Mouse (Mus musculus) Patski (cell line): ENCODE measurements at regions not wholly inside any gene's neighbourhood (a gene's known extent, or its start where the extent isn't known, plus 50 kb on each side); places are given as distances from the start of the nearest gene placed in this dataset.

Source experiments
- ATAC-seq: fragments of 100-300 bp; one replicate; pipeline ENCODE4 v1.8.0; 2021
- CTCF ChIA-PET: fragments of 350-600 bp; sonication (Branson Sonifier 250); formaldehyde crosslinking; loops from one replicate; lab custom pipeline; 2022; ENCODE audit warnings: inconsistent platforms; lab: Charles Lee
- POLR2A ChIA-PET: fragments of 350-600 bp; sonication (Branson Sonifier 250); formaldehyde crosslinking; loops from one replicate; lab custom pipeline; 2022; ENCODE audit warnings: antibody characterized with exemption, inconsistent platforms; lab: Charles Lee
- DNase-seq: peaks from one replicate; pipeline ENCODE4 v3.0.0-alpha.2; 2011; ENCODE audit warnings: low read depth, low spot score
- H3K27me3 ChIP-seq: fragments of 371-371 bp; one replicate; pipeline ENCODE4 v1.5.1; 2021
- CTCF ChIP-seq: fragments of 100-300 bp; IDR thresholded peaks from one replicate; pipeline ENCODE4 v1.5.1; 2021
- in situ Hi-C: fragments of 300-500 bp; cut with MboI; formaldehyde crosslinking; loops from 3 replicates; pipeline ENCODE4 v1.11.1; 2018; ENCODE audit warnings: low pct_unique_long_range_greater_than_20kb, mixed read lengths

- ATAC-seq (peak; percentile 64), DNase-seq (no peak)
- ChIA-PET CTCF (no interaction called here), POLR2A (no interaction called here)
- no peaks in the 10 kb centered on the region for H3K27me3 ChIP-seq
- TF ChIP-seq CTCF, result no peak
- in situ Hi-C loops, result no loop called here
Observed at GRCm38 (mm10) chr3:159069957-159070684, 425.1 kb upstream of the Depdc1a start.

- in situ Hi-C loops, result no loop called here
- no peaks in the 10 kb centered on the region for H3K27me3 ChIP-seq
- ChIA-PET CTCF (interaction anchor here (1.1 to 2.6 kb wide), 4 partner anchors 9 to 84 kb away, joined by 3 to 6 read pairs (median 4); no protein-coding TSS in a partner anchor), POLR2A (no interaction called here)
- DNase-seq (no peak), ATAC-seq (peak; percentile 47)
- no peak for TF ChIP-seq CTCF
Observed at GRCm38 (mm10) chr3:159056960-159057525, 438.2 kb upstream of the Depdc1a start.

GRCm38 (mm10) chr3:159034806-159035205 lies 460.4 kb upstream of the Depdc1a start:
- DNase-seq, result no peak
- H3K27me3 ChIP-seq, result no peaks in the 10 kb centered on the region
- in situ Hi-C loops, result loop anchor here (25.0 kb wide), 1 partner anchor 648 kb away; no protein-coding TSS in a partner anchor
- no peak for TF ChIP-seq CTCF
- ChIA-PET CTCF (interaction anchor here (0.8 to 1.6 kb wide), 4 partner anchors 17 to 70 kb away, joined by 3 to 4 read pairs (median 3); no protein-coding TSS in a partner anchor), POLR2A (interaction anchor here (0.6 kb wide), 1 partner anchor 62 kb away, joined by 3 read pairs; no protein-coding TSS in a partner anchor)
- no peak for ATAC-seq

DNA sequence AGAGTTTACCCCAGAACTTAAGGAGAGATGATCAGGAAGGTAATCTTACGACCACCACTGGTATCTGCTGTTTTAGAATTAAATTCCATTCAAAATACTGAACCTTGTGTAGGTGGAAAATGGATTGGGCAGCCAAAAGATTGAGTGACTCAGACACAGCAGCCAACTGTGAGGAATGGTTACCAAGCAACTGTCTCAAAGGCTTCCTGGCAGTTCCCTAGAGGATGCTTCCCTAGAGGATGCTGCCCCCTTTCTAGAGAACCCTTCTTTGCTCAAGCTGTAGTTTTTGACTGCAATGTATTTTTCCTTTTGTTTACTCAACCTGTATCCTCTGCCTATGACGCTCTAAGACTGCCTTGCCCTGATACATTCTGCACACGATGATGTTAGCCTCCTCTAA lies 463.7 kb upstream of the Depdc1a start:
- ChIA-PET CTCF (no interaction called here), POLR2A (no interaction called here)
- no peak for DNase-seq
- H3K27me3 ChIP-seq, result no peaks in the 10 kb centered on the region
- in situ Hi-C loops, result loop anchor here (25.0 kb wide), 1 partner anchor 644 kb away; no protein-coding TSS in a partner anchor
- TF ChIP-seq CTCF, result peak; percentile 47
- ATAC-seq, result no peak

GRCm38 (mm10) chr3:159030675-159031074 lies 464.6 kb upstream of the Depdc1a start:
- POLR2A ChIA-PET, result no interaction called here
- ATAC-seq, result no peak
- no peaks in the 10 kb centered on the region for H3K27me3 ChIP-seq
- no peak for TF ChIP-seq CTCF
- in situ Hi-C loops, result loop anchor here (25.0 kb wide), 1 partner anchor 643 kb away; no protein-coding TSS in a partner anchor
- CTCF ChIA-PET, result no interaction called here
- DNase-seq, result no peak

DNA sequence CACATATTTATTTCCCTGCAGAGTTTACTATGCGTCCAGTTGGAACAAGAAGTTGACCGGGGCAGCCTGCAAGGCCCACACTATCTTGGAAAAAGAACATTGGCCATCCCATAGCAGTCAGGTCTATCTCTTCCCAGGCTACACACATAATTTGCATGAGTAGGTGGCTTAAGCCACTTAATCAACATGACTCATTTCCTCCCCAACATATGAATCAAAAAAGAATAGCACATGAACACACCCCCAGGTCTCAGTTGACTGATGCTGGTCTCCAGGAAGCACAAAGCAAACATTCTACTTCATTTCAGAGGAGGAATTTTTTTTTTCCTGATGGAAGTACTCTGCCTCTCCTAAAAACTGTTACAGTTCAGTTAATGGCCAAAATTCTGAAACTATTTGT lies 465.3 kb upstream of the Depdc1a start:
- ChIA-PET CTCF (no interaction called here), POLR2A (no interaction called here)
- DNase-seq (peak; percentile 88), ATAC-seq (peak; percentile 100)
- TF ChIP-seq CTCF, result no peak
- no peaks in the 10 kb centered on the region for H3K27me3 ChIP-seq
- in situ Hi-C loops, result loop anchor here (25.0 kb wide), 1 partner anchor 643 kb away; no protein-coding TSS in a partner anchor

- peak; percentile 26 for ATAC-seq
- no peak for DNase-seq
- in situ Hi-C loops, result no loop called here
- H3K27me3 ChIP-seq, result no peaks in the 10 kb centered on the region
- no peak for TF ChIP-seq CTCF
- ChIA-PET POLR2A (no interaction called here), CTCF (interaction anchor here (0.7 to 1.7 kb wide), 4 partner anchors 9 to 28 kb away, joined by 3 to 6 read pairs (median 4); no protein-coding TSS in a partner anchor)
Observed at GRCm38 (mm10) chr3:159020447-159020846, 458.4 kb upstream of the Lrrc7 start.

DNA sequence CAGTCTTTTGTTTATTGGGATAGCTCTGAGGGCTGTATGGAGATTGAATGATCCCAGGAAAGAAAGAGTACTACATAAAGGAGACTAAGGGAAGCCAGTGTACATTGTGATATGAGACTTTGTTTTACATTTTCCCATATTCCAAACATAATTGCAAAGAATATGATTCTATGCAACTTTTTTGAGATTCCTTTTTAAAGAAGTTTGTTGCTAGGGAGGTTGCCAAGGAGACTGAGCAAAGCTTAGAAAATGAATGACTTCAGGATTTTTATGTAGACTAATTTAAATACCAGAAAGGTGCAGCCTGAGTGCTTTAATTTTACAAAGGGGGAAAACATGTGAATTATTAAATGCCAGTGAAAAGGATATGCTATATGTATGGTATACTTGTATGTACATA lies 455.2 kb upstream of the Lrrc7 start:
- H3K27me3 ChIP-seq, result no peaks in the 10 kb centered on the region
- CTCF ChIA-PET, result interaction anchor here (1.2 kb wide), 1 partner anchor 17 kb away, joined by 3 read pairs; no protein-coding TSS in a partner anchor
- POLR2A ChIA-PET, result no interaction called here
- ATAC-seq (no peak), DNase-seq (no peak)
- in situ Hi-C loops, result no loop called here
- no peak for TF ChIP-seq CTCF

GRCm38 (mm10) chr3:159016426-159016825 lies 454.4 kb upstream of the Lrrc7 start:
- in situ Hi-C loops, result no loop called here
- no peak for TF ChIP-seq CTCF
- ATAC-seq (no peak), DNase-seq (no peak)
- POLR2A ChIA-PET, result no interaction called here
- no peaks in the 10 kb centered on the region for H3K27me3 ChIP-seq
- CTCF ChIA-PET, result interaction anchor here (0.7 kb wide), 1 partner anchor 48 kb away, joined by 3 read pairs; no protein-coding TSS in a partner anchor

GRCm38 (mm10) chr3:159010954-159011638 lies 449.1 kb upstream of the Lrrc7 start:
- no peak for ATAC-seq

More at GRCm38 (mm10) chr3:159010954-159011638, 449.1 kb upstream of the Lrrc7 start:
- TF ChIP-seq CTCF, result no peak
- ChIA-PET CTCF (interaction anchor here (0.8 to 1.9 kb wide), 8 partner anchors 9 to 43 kb away, joined by 3 to 6 read pairs (median 3); no protein-coding TSS in a partner anchor), POLR2A (no interaction called here)
- in situ Hi-C loops, result no loop called here
- no peak for DNase-seq
- no peaks in the 10 kb centered on the region for H3K27me3 ChIP-seq
